Mouse (Mus musculus): ENCODE data around the gene Ankef1. TPM values are rescaled to one million over a fixed set of nuclear protein-coding genes. Genes with fewer than 3 reads are reported as not detected.
A peak's percentile ranks its signal among the peaks of the same experiment; 100 is the strongest.

Gene Ankef1
- total and polyA plus RNA-seq, 2 experiments from 2014 or later = 0.88 to 1.5 TPM

GRCm38 (mm10) chr2:136484955-136485354, 16.8 kb upstream of the Ankef1 start:
- H3K9me3 ChIP-seq (ENCODE audit: low read length) = no peaks in the 10 kb centered on the region
- H3K27me3 ChIP-seq (ENCODE audit: insufficient read depth, low read length) = no peaks in the 10 kb centered on the region
- H3K4me2 ChIP-seq (ENCODE audit: low read depth, low read length, poor library complexity, severe bottlenecking) = no peak overlapping the region
- H3K4me1 ChIP-seq (ENCODE audit: insufficient read depth, low read length) = no peaks in the 10 kb centered on the region
- no peak overlapping the region for H3K9ac ChIP-seq (replicated peaks; ENCODE audit: low read length, poor library complexity, severe bottlenecking)
- no peak for DNase-seq (ENCODE audit: low spot score)
- TF ChIP-seq CTCF (IDR thresholded peaks at IDR 0.05) = no peak
- no peaks in the 10 kb centered on the region for H3K36me3 ChIP-seq (ENCODE audit: insufficient read depth, low read length)
- ATAC-seq (ENCODE audit: low FRiP score) = no peak
- no peak overlapping the region for H3K27ac ChIP-seq (ENCODE audit: low read depth, low read length)
- WGBS = 63% methylated on average over 3 of the region's 3 CpGs
- H3K4me3 ChIP-seq (ENCODE audit: low read depth, low read length) = no peak overlapping the region

GRCm38 (mm10) chr2:136485401-136485800, 16.3 kb upstream of the Ankef1 start:
- H3K27me3 ChIP-seq (ENCODE audit: insufficient read depth, low read length) = no peaks in the 10 kb centered on the region
- H3K4me3 ChIP-seq (ENCODE audit: low read depth, low read length) = no peak overlapping the region
- H3K4me1 ChIP-seq (ENCODE audit: insufficient read depth, low read length) = no peaks in the 10 kb centered on the region
- WGBS = 98% methylated on average over 1 of the region's 1 CpGs
- H3K9me3 ChIP-seq (ENCODE audit: low read length) = no peaks in the 10 kb centered on the region
- no peak overlapping the region for H3K4me2 ChIP-seq (ENCODE audit: low read depth, low read length, poor library complexity, severe bottlenecking)
- H3K27ac ChIP-seq (ENCODE audit: low read depth, low read length) = no peak overlapping the region
- no peaks in the 10 kb centered on the region for H3K36me3 ChIP-seq (ENCODE audit: insufficient read depth, low read length)
- ATAC-seq (ENCODE audit: low FRiP score) (no peak), DNase-seq (ENCODE audit: low spot score) (no peak)
- TF ChIP-seq CTCF (IDR thresholded peaks at IDR 0.05) = no peak
- no peak overlapping the region for H3K9ac ChIP-seq (replicated peaks; ENCODE audit: low read length, poor library complexity, severe bottlenecking)

DNA sequence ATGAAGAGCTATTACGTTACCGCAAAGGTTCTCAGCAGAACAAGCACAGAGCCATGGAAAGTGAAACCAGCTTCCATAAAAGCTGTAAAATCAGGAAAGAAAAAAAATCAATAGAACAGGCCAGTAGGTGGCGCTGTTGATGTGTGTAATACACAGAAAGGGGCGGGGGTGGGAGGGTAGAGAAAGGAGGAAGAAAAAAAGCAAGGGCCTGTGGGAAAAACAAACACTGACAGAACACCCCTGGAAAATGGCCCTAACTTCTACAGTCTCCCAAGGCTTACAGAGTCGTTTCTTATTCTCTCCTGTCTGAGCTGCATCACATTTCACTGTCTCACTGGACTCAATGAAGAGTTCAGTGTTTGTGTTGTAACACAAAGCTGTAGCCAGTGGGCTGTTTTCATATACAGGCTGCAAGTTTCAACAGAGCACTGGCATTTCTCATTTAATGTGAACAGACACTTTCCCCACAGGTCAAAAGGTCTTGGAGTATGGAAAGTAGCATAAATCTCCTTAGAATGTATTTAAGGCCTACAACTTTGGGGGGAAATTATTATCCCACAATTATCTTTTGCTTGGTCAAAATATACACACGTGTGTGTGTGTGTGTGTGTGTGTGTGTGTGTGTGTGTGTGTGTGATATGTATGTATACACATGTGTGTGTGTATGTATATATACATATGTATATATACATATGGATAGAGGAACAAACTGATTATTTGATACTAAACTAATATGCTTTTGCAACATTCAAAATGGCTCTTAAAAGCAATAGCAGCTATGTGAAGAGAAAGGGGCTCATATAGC, 15.7 kb upstream of the Ankef1 start:
- no peaks in the 10 kb centered on the region for H3K27me3 ChIP-seq (ENCODE audit: insufficient read depth, low read length)
- H3K4me3 ChIP-seq (ENCODE audit: low read depth, low read length) = no peak overlapping the region
- no peaks in the 10 kb centered on the region for H3K4me1 ChIP-seq (ENCODE audit: insufficient read depth, low read length)
- peak; percentile 94 for DNase-seq (ENCODE audit: low spot score)
- H3K36me3 ChIP-seq (ENCODE audit: insufficient read depth, low read length) = no peaks in the 10 kb centered on the region
- no peak overlapping the region for H3K4me2 ChIP-seq (ENCODE audit: low read depth, low read length, poor library complexity, severe bottlenecking)
- H3K27ac ChIP-seq (ENCODE audit: low read depth, low read length) = no peak overlapping the region
- 13% methylated on average over 6 of the region's 6 CpGs for WGBS
- H3K9me3 ChIP-seq (ENCODE audit: low read length) = no peaks in the 10 kb centered on the region
- peak; percentile 81 for TF ChIP-seq CTCF (IDR thresholded peaks at IDR 0.05)
- H3K9ac ChIP-seq (replicated peaks; ENCODE audit: low read length, poor library complexity, severe bottlenecking) = no peak overlapping the region
- ATAC-seq (ENCODE audit: low FRiP score) = peak; percentile 71

- WGBS = 67% methylated on average over 5 of the region's 5 CpGs
- ATAC-seq (ENCODE audit: low FRiP score) = no peak
- TF ChIP-seq CTCF (IDR thresholded peaks at IDR 0.05) = no peak
- no peaks in the 10 kb centered on the region for H3K4me1 ChIP-seq (ENCODE audit: insufficient read depth, low read length)
- no peak overlapping the region for H3K9ac ChIP-seq (replicated peaks; ENCODE audit: low read length, poor library complexity, severe bottlenecking)
- no peak overlapping the region for H3K27ac ChIP-seq (ENCODE audit: low read depth, low read length)
- no peaks in the 10 kb centered on the region for H3K9me3 ChIP-seq (ENCODE audit: low read length)
- no peak overlapping the region for H3K4me2 ChIP-seq (ENCODE audit: low read depth, low read length, poor library complexity, severe bottlenecking)
- H3K27me3 ChIP-seq (ENCODE audit: insufficient read depth, low read length) = no peaks in the 10 kb centered on the region
- H3K4me3 ChIP-seq (ENCODE audit: low read depth, low read length) = no peak overlapping the region
- DNase-seq (ENCODE audit: low spot score) = no peak
- H3K36me3 ChIP-seq (ENCODE audit: insufficient read depth, low read length) = no peaks in the 10 kb centered on the region
Observed at GRCm38 (mm10) chr2:136486986-136487385, 14.7 kb upstream of the Ankef1 start.

DNA sequence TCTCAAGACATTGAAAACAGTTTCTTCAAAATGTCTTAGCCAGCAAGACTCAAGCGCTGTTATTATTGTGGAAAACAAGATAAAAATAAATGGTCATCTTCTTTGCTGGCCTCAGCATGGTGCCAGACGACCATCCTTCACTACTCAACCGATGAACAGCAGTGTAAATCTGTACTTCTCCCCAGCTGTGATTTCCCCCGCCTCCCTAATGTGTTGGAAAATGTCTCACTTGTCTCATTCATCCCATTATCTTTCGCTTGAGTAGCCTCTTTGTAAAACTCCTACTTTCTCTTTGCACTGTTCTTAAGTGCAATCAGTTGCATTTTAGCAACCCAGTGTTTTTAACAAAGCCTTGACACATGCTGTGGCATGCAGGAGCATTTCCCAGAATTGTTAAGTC, 9.4 kb downstream of the Ankef1 start:
- Histone ChIP-seq H3K36me3 (ENCODE audit: insufficient read depth, low read length) (no peaks in the 10 kb centered on the region), H3K27me3 (ENCODE audit: insufficient read depth, low read length) (no peaks in the 10 kb centered on the region), H3K4me1 (ENCODE audit: insufficient read depth, low read length) (no peaks in the 10 kb centered on the region), H3K9me3 (ENCODE audit: low read length) (no peaks in the 10 kb centered on the region), H3K4me3 (ENCODE audit: low read depth, low read length) (no peak overlapping the region), H3K4me2 (ENCODE audit: low read depth, low read length, poor library complexity, severe bottlenecking) (no peak overlapping the region), H3K9ac (replicated peaks; ENCODE audit: low read length, poor library complexity, severe bottlenecking) (no peak overlapping the region), H3K27ac (ENCODE audit: low read depth, low read length) (no peak overlapping the region)
- WGBS = 23% methylated on average over 5 of the region's 5 CpGs
- DNase-seq (ENCODE audit: low spot score) (peak; percentile 26), ATAC-seq (ENCODE audit: low FRiP score) (no peak)
- TF ChIP-seq CTCF (IDR thresholded peaks at IDR 0.05) = no peak

GRCm38 (mm10) chr2:136511756-136512155, 10.0 kb downstream of the Ankef1 start:
- WGBS = 69% methylated on average over 4 of the region's 4 CpGs

More at GRCm38 (mm10) chr2:136511756-136512155, 10.0 kb downstream of the Ankef1 start:
- DNase-seq (ENCODE audit: low spot score) (no peak), ATAC-seq (ENCODE audit: low FRiP score) (no peak)
- Histone ChIP-seq H3K27ac (ENCODE audit: low read depth, low read length) (no peak overlapping the region), H3K36me3 (ENCODE audit: insufficient read depth, low read length) (no peaks in the 10 kb centered on the region), H3K9me3 (ENCODE audit: low read length) (no peaks in the 10 kb centered on the region), H3K4me1 (ENCODE audit: insufficient read depth, low read length) (no peaks in the 10 kb centered on the region), H3K4me3 (ENCODE audit: low read depth, low read length) (no peak overlapping the region), H3K9ac (replicated peaks; ENCODE audit: low read length, poor library complexity, severe bottlenecking) (no peak overlapping the region), H3K27me3 (ENCODE audit: insufficient read depth, low read length) (no peaks in the 10 kb centered on the region), H3K4me2 (ENCODE audit: low read depth, low read length, poor library complexity, severe bottlenecking) (no peak overlapping the region)
- TF ChIP-seq CTCF (IDR thresholded peaks at IDR 0.05) = no peak
